Mouse (Mus musculus) stomach, embryonic 15.5 days (tissue): ENCODE data around the gene Apom. TPM values are rescaled to one million over a fixed set of nuclear protein-coding genes. Genes with fewer than 3 reads are reported as not detected.
A peak's percentile ranks its signal among the peaks of the same experiment; 100 is the strongest.
"Not testable (repeated sequence)": the region's sequence is repeated elsewhere in the genome, so short reads cannot be mapped to it uniquely, and the experiment has no call there.

Experiments
- ATAC-seq: fragments of 200-750 bp; cut with Nextera tagmentation; 2 replicates; pipeline ENCODE4 v1.8.0; 2017; ENCODE audit warnings: low read depth, moderate number of reproducible peaks, moderate TSS enrichment; ENCODE audit not compliant: insufficient read depth, low FRiP score
- H3K27ac ChIP-seq: fragments of 300-500 bp; sonication (generic); 2 replicates; pipeline ENCODE4 v1.5.1; 2015; ENCODE audit warnings: mild to moderate bottlenecking, inconsistent platforms
- H3K27me3 ChIP-seq: fragments of 300-500 bp; sonication (generic); replicated peaks from 2 replicates; pipeline ENCODE4 v1.6.1; 2015; ENCODE audit warnings: inconsistent platforms
- H3K36me3 ChIP-seq: fragments of 300-500 bp; sonication (generic); 2 replicates; pipeline ENCODE4 v1.6.1; 2015; ENCODE audit warnings: inconsistent platforms
- H3K4me1 ChIP-seq: fragments of 300-500 bp; sonication (generic); 2 replicates; pipeline ENCODE4 v1.6.1; 2015; ENCODE audit warnings: inconsistent platforms
- H3K4me2 ChIP-seq: fragments of 300-500 bp; sonication (generic); 2 replicates; pipeline ENCODE4 v1.6.1; 2015; ENCODE audit warnings: mild to moderate bottlenecking, inconsistent platforms
- H3K4me3 ChIP-seq: fragments of 300-500 bp; sonication (generic); replicated peaks from 2 replicates; pipeline ENCODE4 v1.5.1; 2015; ENCODE audit warnings: inconsistent platforms
- H3K9ac ChIP-seq: fragments of 300-500 bp; sonication (generic); 2 replicates; pipeline ENCODE4 v1.6.1; 2015; ENCODE audit warnings: inconsistent platforms
- H3K9me3 ChIP-seq: fragments of 300-500 bp; sonication (generic); 2 replicates; pipeline ENCODE4 v1.6.1; 2016; ENCODE audit warnings: inconsistent platforms
- WGBS: fragments of 180-500 bp; shearing (Covaris S2); methylation state at CpG from one replicate; pipeline ENCODE4 v1.1.7; 2015; 5-methylcytosine and 5-hydroxymethylcytosine counted together
- polyA plus RNA-seq: library from polyadenylated mRNA; unstranded; fragments of >200 nt; fragmentation: Nextera tagmentation; extraction: Ambion mirVana; gene quantifications from 2 replicates; pipeline ENCODE4 v1.2.1, GENCODE M21; 2015

Apom gene
- polyA plus RNA-seq, 1 experiment from 2014 or later, result 47.5 TPM

DNA sequence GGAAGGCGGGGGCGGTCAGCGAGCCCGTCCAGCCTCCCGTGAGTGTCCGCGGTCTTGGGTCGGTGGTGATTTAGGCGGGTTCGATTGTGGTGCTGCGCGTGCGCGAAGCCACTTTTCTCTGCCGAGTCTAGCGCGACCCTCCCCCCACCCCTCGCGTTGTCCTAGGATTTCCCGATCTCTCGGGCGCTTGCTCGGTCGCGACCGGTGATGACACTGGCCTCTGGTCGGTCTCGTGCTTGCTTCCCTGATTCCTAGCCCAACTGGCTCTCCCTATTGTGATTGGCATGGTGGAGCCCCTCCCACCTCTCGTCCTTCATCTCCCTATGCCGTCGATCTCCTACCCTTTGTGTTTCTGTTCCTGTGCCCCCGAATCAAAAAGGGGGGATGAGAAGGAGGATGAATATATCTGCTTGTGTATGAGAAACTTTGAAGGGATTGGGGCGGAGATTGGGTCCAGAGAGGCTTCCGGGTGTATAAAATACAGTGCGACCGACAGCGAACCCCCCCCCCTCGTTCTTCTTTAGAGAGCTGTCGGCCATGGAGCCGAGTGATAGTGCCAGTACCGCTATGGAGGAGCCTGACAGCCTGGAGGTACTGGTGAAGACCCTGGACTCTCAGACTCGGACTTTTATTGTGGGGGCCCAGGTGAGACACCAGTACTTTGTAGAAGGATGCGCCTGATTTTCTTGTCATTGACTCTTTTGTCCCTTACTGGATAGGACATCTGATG, 3.9 kb upstream of the Apom start:
- peaks cover 26% of the 10 kb centered on the region for H3K36me3 ChIP-seq
- peak overlapping the region; percentile 71 for H3K4me2 ChIP-seq
- H3K9me3 ChIP-seq, result no peaks in the 10 kb centered on the region
- peaks cover 8% of the 10 kb centered on the region; the same call in 1 of the 2 replicates for H3K4me1 ChIP-seq
- H3K4me3 ChIP-seq, result peak overlapping the region; percentile 74
- under 1% methylated on average over 43 of the region's 43 CpGs for WGBS
- peak overlapping the region; percentile 63 for H3K9ac ChIP-seq
- no peaks in the 10 kb centered on the region for H3K27me3 ChIP-seq
- H3K27ac ChIP-seq, result peak overlapping the region; percentile 96
- ATAC-seq, result peak; percentile 43

GRCm38 (mm10) chr17:35134801-35135590, 3.1 kb upstream of the Apom start, which contains the start of gene Bag6:
Gene Bag6 (plus strand): TSS chr17:35135178.
- Histone ChIP-seq H3K4me1 (peaks cover 8% of the 10 kb centered on the region; the same call in 1 of the 2 replicates), H3K27ac (peak within 1 kb of the TSS; percentile 96), H3K36me3 (peaks cover 22% of the 10 kb centered on the region), H3K4me3 (peak within 1 kb of the TSS; percentile 74), H3K9ac (peak within 1 kb of the TSS; percentile 63), H3K9me3 (no peaks in the 10 kb centered on the region), H3K27me3 (no peaks in the 10 kb centered on the region), H3K4me2 (peak within 1 kb of the TSS; percentile 71)
- ATAC-seq, result peak; percentile 92
- under 1% methylated on average over 66 of the region's 66 CpGs for WGBS

DNA sequence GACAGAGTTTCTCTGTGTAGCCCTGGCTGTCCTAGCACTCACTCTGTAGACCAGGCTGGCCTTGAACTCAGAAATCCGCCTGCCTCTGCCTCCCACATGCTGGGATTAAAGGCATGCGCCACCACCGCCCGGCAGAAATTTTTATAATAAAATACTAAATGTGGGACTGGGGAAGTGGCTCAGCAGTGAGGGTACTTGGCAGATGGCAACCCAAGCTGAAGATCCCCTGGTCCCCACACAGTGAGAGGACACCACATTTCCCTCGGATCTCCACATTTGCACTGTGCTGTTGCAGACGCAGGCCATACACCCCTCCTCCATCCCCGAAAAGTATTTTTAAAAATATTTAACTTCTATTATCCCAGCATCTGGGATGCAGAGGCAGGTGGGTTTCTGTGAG, 1.7 kb upstream of the Apom start:
- Histone ChIP-seq H3K9ac (no peak overlapping the region), H3K9me3 (no peaks in the 10 kb centered on the region), H3K4me3 (no peak overlapping the region), H3K4me2 (no peak overlapping the region), H3K27ac (no peak overlapping the region), H3K27me3 (no peaks in the 10 kb centered on the region), H3K36me3 (peaks cover 8% of the 10 kb centered on the region), H3K4me1 (peaks cover 8% of the 10 kb centered on the region; the same call in 1 of the 2 replicates)
- WGBS, result 91% methylated on average over 7 of the region's 7 CpGs
- no peak for ATAC-seq

DNA sequence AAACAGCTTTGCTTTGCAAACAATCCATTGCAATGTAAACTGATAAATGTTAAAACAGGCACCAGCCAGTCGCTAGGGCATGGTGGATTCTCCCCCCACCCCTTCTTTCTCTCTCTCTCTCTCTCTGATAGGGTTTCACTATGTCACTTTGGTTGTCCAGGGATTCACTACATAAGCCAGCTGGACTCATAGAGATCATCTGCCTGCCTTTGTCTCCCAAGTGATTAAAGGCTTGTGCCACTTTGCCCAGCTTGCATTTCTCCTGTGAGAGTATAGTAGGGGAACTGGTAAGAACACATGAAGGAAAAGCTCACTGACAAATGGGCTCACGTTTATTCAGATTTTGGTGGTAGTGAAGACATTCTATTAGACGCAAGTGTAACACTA, 317 bp upstream of the Apom start:
- Histone ChIP-seq H3K9me3 (no peaks in the 10 kb centered on the region), H3K4me3 (no peak overlapping the region), H3K4me1 (peaks cover 15% of the 10 kb centered on the region), H3K27me3 (no peaks in the 10 kb centered on the region), H3K4me2 (no peak overlapping the region), H3K27ac (no peak overlapping the region), H3K36me3 (peaks cover 5% of the 10 kb centered on the region), H3K9ac (no peak overlapping the region)
- no peak for ATAC-seq
- WGBS, result 64% methylated on average over 3 of the region's 3 CpGs

- Histone ChIP-seq H3K9me3 (no peaks in the 10 kb centered on the region), H3K27ac (no peak overlapping the region), H3K9ac (no peak overlapping the region), H3K4me3 (no peak overlapping the region), H3K4me1 (peaks cover 14% of the 10 kb centered on the region), H3K36me3 (peaks cover 5% of the 10 kb centered on the region), H3K4me2 (no peak overlapping the region), H3K27me3 (no peaks in the 10 kb centered on the region)
- 85% methylated on average over 8 of the region's 8 CpGs for WGBS
- no peak for ATAC-seq
Measured at GRCm38 (mm10) chr17:35131038-35131437, 812 bp downstream of the Apom start.

GRCm38 (mm10) chr17:35128996-35129395, 2.9 kb downstream of the Apom start:
- no peak overlapping the region for H3K27ac ChIP-seq
- no peak overlapping the region for H3K9ac ChIP-seq
- H3K4me1 ChIP-seq, result peaks cover 25% of the 10 kb centered on the region
- 67% methylated on average over 11 of the region's 11 CpGs for WGBS
- H3K36me3 ChIP-seq, result peaks cover 5% of the 10 kb centered on the region
- H3K4me3 ChIP-seq, result no peak overlapping the region
- no peak for ATAC-seq
- H3K4me2 ChIP-seq, result no peak overlapping the region
- H3K9me3 ChIP-seq, result no peaks in the 10 kb centered on the region
- H3K27me3 ChIP-seq, result no peaks in the 10 kb centered on the region

DNA sequence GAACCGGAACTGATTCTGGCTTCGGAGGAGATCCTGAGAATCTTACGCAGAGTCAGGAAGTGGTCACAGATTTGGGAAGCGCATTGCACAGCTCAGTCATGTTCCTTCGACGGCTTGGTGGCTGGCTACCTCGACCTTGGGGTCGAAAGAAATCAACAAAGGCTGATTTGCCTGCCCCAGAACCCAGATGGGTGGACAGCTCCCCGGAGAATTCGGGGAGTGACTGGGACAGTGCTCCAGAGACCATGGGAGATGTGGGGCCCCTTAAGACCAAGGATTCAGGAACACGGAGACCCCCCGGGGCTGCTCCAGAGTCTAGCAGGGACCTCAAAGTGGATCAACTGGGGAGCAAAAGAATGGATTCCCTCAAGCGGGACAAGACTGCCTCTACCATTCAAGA, 4.8 kb downstream of the Apom start:
- H3K27ac ChIP-seq, result peak overlapping the region; percentile 88
- H3K36me3 ChIP-seq, result peaks cover 5% of the 10 kb centered on the region
- no peaks in the 10 kb centered on the region for H3K9me3 ChIP-seq
- H3K4me2 ChIP-seq, result peak overlapping the region; percentile 67
- no peak for ATAC-seq
- no peaks in the 10 kb centered on the region for H3K27me3 ChIP-seq
- H3K9ac ChIP-seq, result peak overlapping the region; percentile 53; the same call in 1 of the 2 replicates
- peaks cover 27% of the 10 kb centered on the region for H3K4me1 ChIP-seq
- WGBS, result 54% methylated on average over 13 of the region's 13 CpGs
- H3K4me3 ChIP-seq, result peak overlapping the region; percentile 58

- Histone ChIP-seq H3K27ac (peak within 1 kb of the TSS; percentile 88), H3K9ac (peak within 1 kb of the TSS; percentile 53), H3K4me2 (peak within 1 kb of the TSS; percentile 67), H3K27me3 (no peaks in the 10 kb centered on the region), H3K4me1 (peaks cover 27% of the 10 kb centered on the region), H3K9me3 (no peaks in the 10 kb centered on the region), H3K36me3 (peaks cover 5% of the 10 kb centered on the region), H3K4me3 (peak within 1 kb of the TSS; percentile 58)
- peak; percentile 63 for ATAC-seq
- WGBS, result under 1% methylated on average over 36 of the region's 36 CpGs
Measured at GRCm38 (mm10) chr17:35126206-35126611, 5.6 kb downstream of the Apom start, which contains the start of gene D17H6S53E. Gene D17H6S53E (plus strand): TSS chr17:35126373.

- 20% methylated on average over 6 of the region's 6 CpGs for WGBS
- Histone ChIP-seq H3K9me3 (no peaks in the 10 kb centered on the region), H3K4me1 (peaks cover 28% of the 10 kb centered on the region), H3K9ac (peak overlapping the region; percentile 53; the same call in 1 of the 2 replicates), H3K4me3 (peak overlapping the region; percentile 58), H3K4me2 (peak overlapping the region; percentile 67), H3K27ac (peak overlapping the region; percentile 88), H3K36me3 (peaks cover 5% of the 10 kb centered on the region), H3K27me3 (no peaks in the 10 kb centered on the region)
- ATAC-seq, result no peak
Measured at GRCm38 (mm10) chr17:35125578-35125977, 6.3 kb downstream of the Apom start.

DNA sequence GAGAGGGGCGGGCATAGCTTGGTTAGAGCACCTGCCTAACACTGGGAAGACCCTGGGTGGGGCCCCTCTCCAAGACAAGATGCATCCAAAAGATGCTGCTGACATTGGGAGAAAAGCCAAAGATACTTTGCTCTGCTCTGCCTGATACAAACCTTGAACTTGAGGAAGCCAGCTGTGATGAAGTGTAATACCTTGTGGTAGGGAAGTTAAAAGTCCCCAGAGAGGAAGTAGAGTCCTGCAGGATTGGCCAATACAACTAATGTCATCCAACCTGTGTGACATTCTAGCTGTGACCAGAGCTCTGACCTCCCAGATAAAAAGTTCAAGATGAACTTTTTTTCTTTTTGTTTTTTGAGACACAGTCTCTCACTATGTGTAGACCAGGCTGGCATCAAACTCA, 6.8 kb downstream of the Apom start:
- peak overlapping the region; percentile 67; the same call in 1 of the 2 replicates for H3K4me2 ChIP-seq
- WGBS, result 90% methylated on average over 1 of the region's 1 CpGs
- no peaks in the 10 kb centered on the region for H3K9me3 ChIP-seq
- H3K27ac ChIP-seq, result peak overlapping the region; percentile 88; the same call in 1 of the 2 replicates
- no peaks in the 10 kb centered on the region for H3K27me3 ChIP-seq
- H3K4me1 ChIP-seq, result peaks cover 33% of the 10 kb centered on the region
- H3K9ac ChIP-seq, result no peak overlapping the region
- H3K4me3 ChIP-seq, result no peak overlapping the region
- peaks cover 2% of the 10 kb centered on the region for H3K36me3 ChIP-seq
- ATAC-seq, result no peak

DNA sequence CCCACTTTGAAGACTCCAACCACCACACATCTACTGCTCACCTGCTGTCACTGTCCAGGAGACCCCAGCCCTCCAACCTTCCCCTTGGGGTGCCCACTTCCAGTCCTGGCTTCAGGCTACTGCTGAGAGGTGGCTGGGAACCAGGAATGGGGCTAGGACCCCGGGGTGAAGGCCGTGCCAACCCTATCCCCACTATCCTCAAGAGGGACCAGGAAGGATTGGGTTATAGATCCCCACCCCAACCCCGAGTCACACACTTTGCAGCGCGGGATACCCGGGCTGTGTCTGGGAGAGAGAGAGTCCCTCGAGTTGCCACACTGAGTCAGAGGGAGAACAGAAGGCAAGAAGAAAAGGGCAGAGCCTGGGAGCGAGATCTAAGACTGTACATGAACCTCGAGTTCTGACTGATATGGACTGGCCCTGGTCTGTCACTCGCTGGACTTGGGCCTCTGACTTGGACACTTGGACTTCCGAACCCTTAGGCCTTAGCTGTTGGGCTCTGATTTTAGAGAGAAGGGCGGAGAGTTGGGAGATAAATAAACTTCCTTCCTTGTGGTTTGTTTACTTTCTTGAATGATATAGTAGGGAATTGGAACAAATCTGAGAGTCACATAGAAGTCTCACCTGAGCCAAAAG, 7.5 kb downstream of the Apom start:
- whole genome bisulfite sequencing, result 88% methylated on average over 12 of the region's 12 CpGs
- H3K9me3 ChIP-seq, ATAC-seq, H3K9ac ChIP-seq, H3K4me2 ChIP-seq, H3K4me3 ChIP-seq, H3K27ac ChIP-seq, H3K36me3 ChIP-seq, H3K27me3 ChIP-seq: not testable (repeated sequence)
- peaks cover 38% of the 10 kb centered on the region for H3K4me1 ChIP-seq
